Mouse (Mus musculus): ENCODE results near the gene Phactr1. TPM values are rescaled to one million over a fixed set of nuclear protein-coding genes. Genes with fewer than 3 reads are reported as not detected.

Gene Phactr1
- polyA plus RNA-seq, 1 experiment from 2014 or later: 5.2 TPM

GRCm38 (mm10) chr13:42992306-42992705 lies 311.9 kb downstream of the Phactr1 start:
- H3K36me3 ChIP-seq (ENCODE audit: insufficient read depth): no peaks in the 10 kb centered on the region
- no peaks in the 10 kb centered on the region for H3K27me3 ChIP-seq (ENCODE audit: insufficient read depth, low read length)
- no peak overlapping the region for H3K9ac ChIP-seq

GRCm38 (mm10) chr13:42994276-42994675 lies 313.9 kb downstream of the Phactr1 start:
- no peak overlapping the region for H3K4me3 ChIP-seq (ENCODE audit: low read depth, low read length)
- DNase-seq (no peak), ATAC-seq (ENCODE audit: insufficient read depth) (no peak)
- H3K4me1 ChIP-seq (ENCODE audit: insufficient read depth): no peaks in the 10 kb centered on the region
- no peak for TF ChIP-seq CTCF (IDR thresholded peaks at IDR 0.05; ENCODE audit: low read depth)
- H3K36me3 ChIP-seq (ENCODE audit: insufficient read depth): no peaks in the 10 kb centered on the region
- H3K27ac ChIP-seq (ENCODE audit: low read depth): no peak overlapping the region
- no peak overlapping the region for H3K9ac ChIP-seq
- H3K9me3 ChIP-seq (ENCODE audit: low read depth, low read length): peaks cover 3% of the 10 kb centered on the region; the same call in 1 of the 2 replicates
- no peaks in the 10 kb centered on the region for H3K27me3 ChIP-seq (ENCODE audit: insufficient read depth, low read length)
- no peak overlapping the region for H3K4me2 ChIP-seq
- 69% methylated on average over 3 of the region's 3 CpGs for WGBS

More at GRCm38 (mm10) chr13:42992306-42992705, 311.9 kb downstream of the Phactr1 start:
- no peak for ATAC-seq (ENCODE audit: insufficient read depth)
- Histone ChIP-seq H3K4me3 (ENCODE audit: low read depth, low read length) (no peak overlapping the region), H3K9me3 (ENCODE audit: low read depth, low read length) (peaks cover 3% of the 10 kb centered on the region; the same call in 1 of the 2 replicates), H3K27ac (ENCODE audit: low read depth) (no peak overlapping the region), H3K4me2 (no peak overlapping the region), H3K4me1 (ENCODE audit: insufficient read depth) (no peaks in the 10 kb centered on the region)
- WGBS: 84% methylated on average over 4 of the region's 4 CpGs
- DNase-seq: no peak
- no peak for TF ChIP-seq CTCF (IDR thresholded peaks at IDR 0.05; ENCODE audit: low read depth)

- ATAC-seq (ENCODE audit: insufficient read depth) (no peak), DNase-seq (no peak)
- Histone ChIP-seq H3K9ac (no peak overlapping the region), H3K9me3 (ENCODE audit: low read depth, low read length) (peaks cover 3% of the 10 kb centered on the region; the same call in 1 of the 2 replicates), H3K4me1 (ENCODE audit: insufficient read depth) (no peaks in the 10 kb centered on the region), H3K4me3 (ENCODE audit: low read depth, low read length) (no peak overlapping the region), H3K27ac (ENCODE audit: low read depth) (no peak overlapping the region), H3K27me3 (ENCODE audit: insufficient read depth, low read length) (no peaks in the 10 kb centered on the region), H3K36me3 (ENCODE audit: insufficient read depth) (no peaks in the 10 kb centered on the region), H3K4me2 (no peak overlapping the region)
- no peak for TF ChIP-seq CTCF (IDR thresholded peaks at IDR 0.05; ENCODE audit: low read depth)
- WGBS: 48% methylated on average over 4 of the region's 4 CpGs
These were observed 315.8 kb downstream of the Phactr1 start for GRCm38 (mm10) chr13:42996188-42996587.

- no peak overlapping the region for H3K4me3 ChIP-seq (ENCODE audit: low read depth, low read length)
- TF ChIP-seq CTCF (IDR thresholded peaks at IDR 0.05; ENCODE audit: low read depth): no peak
- H3K36me3 ChIP-seq (ENCODE audit: insufficient read depth): no peaks in the 10 kb centered on the region
- ATAC-seq (ENCODE audit: insufficient read depth) (no peak), DNase-seq (no peak)
- H3K27ac ChIP-seq (ENCODE audit: low read depth): no peak overlapping the region
- H3K27me3 ChIP-seq (ENCODE audit: insufficient read depth, low read length): no peaks in the 10 kb centered on the region
- WGBS: 71% methylated on average over 3 of the region's 3 CpGs
- H3K4me2 ChIP-seq: no peak overlapping the region
- no peaks in the 10 kb centered on the region for H3K9me3 ChIP-seq (ENCODE audit: low read depth, low read length)
- no peak overlapping the region for H3K9ac ChIP-seq
- H3K4me1 ChIP-seq (ENCODE audit: insufficient read depth): no peaks in the 10 kb centered on the region; the same call in 1 of the 2 replicates
These were observed 318.9 kb downstream of the Phactr1 start for GRCm38 (mm10) chr13:42999287-42999686.

GRCm38 (mm10) chr13:43005131-43005579 lies 324.7 kb downstream of the Phactr1 start:
- peak overlapping the region; percentile 78 for H3K27ac ChIP-seq (ENCODE audit: low read depth)
- ATAC-seq (ENCODE audit: insufficient read depth): peak; percentile 97

GRCm38 (mm10) chr13:43008466-43008865 lies 328.0 kb downstream of the Phactr1 start:
- Histone ChIP-seq H3K9ac (no peak overlapping the region), H3K27ac (ENCODE audit: low read depth) (no peak overlapping the region; the same call in 1 of the 2 replicates), H3K27me3 (ENCODE audit: insufficient read depth, low read length) (no peaks in the 10 kb centered on the region), H3K4me1 (ENCODE audit: insufficient read depth) (no peaks in the 10 kb centered on the region; the same call in 1 of the 2 replicates), H3K4me2 (no peak overlapping the region), H3K4me3 (ENCODE audit: low read depth, low read length) (no peak overlapping the region), H3K9me3 (ENCODE audit: low read depth, low read length) (no peaks in the 10 kb centered on the region), H3K36me3 (ENCODE audit: insufficient read depth) (no peaks in the 10 kb centered on the region)
- ATAC-seq (ENCODE audit: insufficient read depth) (no peak), DNase-seq (no peak)
- 67% methylated on average over 5 of the region's 5 CpGs for WGBS
- no peak for TF ChIP-seq CTCF (IDR thresholded peaks at IDR 0.05; ENCODE audit: low read depth)

More at GRCm38 (mm10) chr13:43005131-43005579, 324.7 kb downstream of the Phactr1 start:
- WGBS: 5% methylated on average over 3 of the region's 3 CpGs
- no peaks in the 10 kb centered on the region for H3K9me3 ChIP-seq (ENCODE audit: low read depth, low read length)
- no peak overlapping the region for H3K4me3 ChIP-seq (ENCODE audit: low read depth, low read length)
- TF ChIP-seq CTCF (IDR thresholded peaks at IDR 0.05; ENCODE audit: low read depth): no peak
- H3K27me3 ChIP-seq (ENCODE audit: insufficient read depth, low read length): no peaks in the 10 kb centered on the region
- no peak overlapping the region for H3K9ac ChIP-seq
- H3K4me1 ChIP-seq (ENCODE audit: insufficient read depth): no peaks in the 10 kb centered on the region; the same call in 1 of the 2 replicates
- H3K36me3 ChIP-seq (ENCODE audit: insufficient read depth): no peaks in the 10 kb centered on the region
- H3K4me2 ChIP-seq: peak overlapping the region; percentile 19; the same call in 1 of the 2 replicates
- DNase-seq: peak; percentile 95

DNA sequence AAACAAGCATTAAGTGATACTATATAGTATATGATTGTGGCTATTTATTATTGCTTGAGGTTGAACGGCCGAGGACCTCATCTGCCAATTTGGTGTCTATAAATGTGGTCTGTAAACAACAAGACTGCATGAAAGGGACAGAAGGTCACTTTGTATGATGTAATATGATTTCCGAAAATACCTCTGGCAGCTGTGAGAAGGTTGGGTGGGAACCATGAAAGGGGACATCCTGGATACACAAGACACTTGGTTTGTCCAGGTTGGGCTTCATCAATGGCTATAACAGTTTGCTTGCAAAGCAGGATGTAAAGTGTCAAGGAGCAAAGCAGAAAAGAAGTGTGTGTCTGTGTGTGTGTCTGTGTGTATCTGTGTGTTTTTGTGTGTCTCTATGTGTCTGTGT lies 329.2 kb downstream of the Phactr1 start:
- no peaks in the 10 kb centered on the region; the same call in 1 of the 2 replicates for H3K4me1 ChIP-seq (ENCODE audit: insufficient read depth)
- no peak for ATAC-seq (ENCODE audit: insufficient read depth)
- TF ChIP-seq CTCF (IDR thresholded peaks at IDR 0.05; ENCODE audit: low read depth): no peak
- H3K27ac ChIP-seq (ENCODE audit: low read depth): no peak overlapping the region
- H3K4me3 ChIP-seq (ENCODE audit: low read depth, low read length): no peak overlapping the region
- no peaks in the 10 kb centered on the region for H3K36me3 ChIP-seq (ENCODE audit: insufficient read depth)
- H3K9me3 ChIP-seq (ENCODE audit: low read depth, low read length): no peaks in the 10 kb centered on the region
- DNase-seq: no peak
- H3K9ac ChIP-seq: no peak overlapping the region
- WGBS: 79% methylated on average over 3 of the region's 3 CpGs
- no peak overlapping the region for H3K4me2 ChIP-seq
- H3K27me3 ChIP-seq (ENCODE audit: insufficient read depth, low read length): no peaks in the 10 kb centered on the region

Data from lung, embryonic 14.5 days (tissue).